13 mouse cellular contexts compared by ENCODE assay signal in the genomic region with DNA sequence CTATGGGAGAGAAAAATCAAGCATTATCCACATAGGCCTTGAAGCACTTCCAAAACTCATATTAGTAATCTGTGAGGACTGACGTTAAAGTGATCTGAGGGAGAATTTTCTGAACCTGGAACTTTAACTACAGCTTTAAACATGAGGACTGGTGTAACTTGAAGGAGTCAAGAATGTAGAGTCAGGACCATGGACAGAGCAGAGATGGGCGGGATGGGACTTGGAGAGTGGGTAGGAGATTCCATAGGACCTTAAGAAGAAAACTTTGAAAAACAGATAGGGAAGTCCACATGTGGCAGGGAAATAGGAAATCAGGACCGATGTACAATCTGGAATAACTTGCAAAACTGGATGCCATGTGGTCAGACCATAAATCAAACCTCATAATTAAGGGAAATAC. TPM values are rescaled to one million over a fixed set of nuclear protein-coding genes. Genes with fewer than 3 reads are reported as not detected.
DNase-seq lines count a peak whose midpoint lies in the region; ATAC-seq and TF ChIP-seq lines count a peak whose summit lies in the region.
"Had no signal": no experiment of that assay in that cellular context is flagged by ENCODE, and none has a peak within 500 bp of the region (broad histone marks: within the 10 kb centered on the region; RNA-seq: fewer than 3 reads in every experiment).

No protein-coding gene starts in this region.

- H3K4me3 ChIP-seq in lung, embryonic 14.5 days (ENCODE audit: low read depth, low read length), result no peak overlapping the region
- H3K4me3 ChIP-seq in limb, embryonic 14.5 days (replicated peaks; ENCODE audit: low read length), result no peak overlapping the region
- H3K4me3 ChIP-seq in forebrain, embryonic 15.5 days, result no peak overlapping the region
- H3K4me3 ChIP-seq: limb, embryonic 13.5 days; neural tube, embryonic 15.5 days had no signal

- peak; percentile 50 for DNase-seq in adrenal gland, postnatal 10 days
- no peak for DNase-seq in adrenal gland, adult 2 months
- DNase-seq in lung, embryonic 14.5 days, result peak; percentile 86
- DNase-seq in lung, adult 18-20 months, result no peak
- DNase-seq in c-Kit-positive CD71-negative TER-119-negative erythroid progenitor cells, embryonic 14.5 days (ENCODE audit: low read depth), result peak; percentile 28
- peak; percentile 71 for DNase-seq in limb, embryonic 14.5 days (ENCODE audit: low spot score)
- DNase-seq in neural tube, embryonic 10.5 days (ENCODE audit: extremely low spot score, low spot score), result no peak
- DNase-seq: cerebellum, adult 11 months; gastrocnemius, postnatal 10 days; thymus, postnatal 4 days had no signal

- no peaks in the 10 kb centered on the region for H3K9me3 ChIP-seq in lung, embryonic 14.5 days (ENCODE audit: low read depth, low read length)
- no peaks in the 10 kb centered on the region for H3K9me3 ChIP-seq in limb, embryonic 14.5 days (ENCODE audit: control insufficient read depth, low read length)
- H3K9me3 ChIP-seq in forebrain, embryonic 15.5 days, result no peaks in the 10 kb centered on the region
- H3K9me3 ChIP-seq: limb, embryonic 13.5 days; neural tube, embryonic 15.5 days had no signal

- no peaks in the 10 kb centered on the region for H3K27me3 ChIP-seq in lung, embryonic 14.5 days (ENCODE audit: insufficient read depth, low read length)
- H3K27me3 ChIP-seq in limb, embryonic 14.5 days (ENCODE audit: control insufficient read depth, insufficient read depth, low read length), result no peaks in the 10 kb centered on the region
- H3K27me3 ChIP-seq in forebrain, embryonic 15.5 days, result no peaks in the 10 kb centered on the region
- H3K27me3 ChIP-seq: neural tube, embryonic 15.5 days had no signal

- no peak overlapping the region for H3K4me2 ChIP-seq in lung, embryonic 14.5 days
- no peak overlapping the region for H3K4me2 ChIP-seq in limb, embryonic 14.5 days (replicated peaks; ENCODE audit: low read depth, low read length, severe bottlenecking)
- no peak overlapping the region for H3K4me2 ChIP-seq in forebrain, embryonic 15.5 days (replicated peaks)
- H3K4me2 ChIP-seq: limb, embryonic 13.5 days; neural tube, embryonic 15.5 days had no signal

- H3K27ac ChIP-seq in lung, embryonic 14.5 days (ENCODE audit: low read depth), result no peak overlapping the region
- no peak overlapping the region for H3K27ac ChIP-seq in limb, embryonic 14.5 days (replicated peaks; ENCODE audit: low read depth, low read length)
- H3K27ac ChIP-seq in forebrain, embryonic 15.5 days (replicated peaks), result no peak overlapping the region
- H3K27ac ChIP-seq: limb, embryonic 13.5 days; neural tube, embryonic 15.5 days had no signal

- no peaks in the 10 kb centered on the region for H3K4me1 ChIP-seq in lung, embryonic 14.5 days (ENCODE audit: insufficient read depth)
- H3K4me1 ChIP-seq in limb, embryonic 14.5 days (ENCODE audit: control insufficient read depth, insufficient read depth, low read length), result no peaks in the 10 kb centered on the region
- H3K4me1 ChIP-seq in forebrain, embryonic 15.5 days, result no peaks in the 10 kb centered on the region
- H3K4me1 ChIP-seq: limb, embryonic 13.5 days had no signal

- no peak for ATAC-seq in lung, embryonic 14.5 days (ENCODE audit: insufficient read depth)
- no peak for ATAC-seq in limb, embryonic 14.5 days (ENCODE audit: low FRiP score, low read depth)
- no peak for ATAC-seq in forebrain, embryonic 15.5 days (replicated peaks)

- no peak for TF ChIP-seq CTCF in lung, embryonic 14.5 days (IDR thresholded peaks at IDR 0.05; ENCODE audit: low read depth)

- H3K36me3 ChIP-seq in lung, embryonic 14.5 days (ENCODE audit: insufficient read depth), result no peaks in the 10 kb centered on the region
- no peaks in the 10 kb centered on the region for H3K36me3 ChIP-seq in limb, embryonic 14.5 days (ENCODE audit: control insufficient read depth, insufficient read depth, low read length)
- H3K36me3 ChIP-seq in forebrain, embryonic 15.5 days, result no peaks in the 10 kb centered on the region
- H3K36me3 ChIP-seq: limb, embryonic 13.5 days; neural tube, embryonic 15.5 days had no signal

- WGBS in lung, embryonic 14.5 days, result 33% methylated on average over 3 of the region's 3 CpGs
- WGBS in limb, embryonic 14.5 days, result 44% methylated on average over 3 of the region's 3 CpGs
- WGBS in forebrain, embryonic 15.5 days, result 69% methylated on average over 3 of the region's 3 CpGs

- TF ChIP-seq POLR2A in limb, embryonic 14.5 days (IDR thresholded peaks at IDR 0.05; ENCODE audit: borderline replicate concordance, extremely low read depth, insufficient read depth, insufficient read length), result no peak

- no peak overlapping the region for H3K9ac ChIP-seq in lung, embryonic 14.5 days
- H3K9ac ChIP-seq in limb, embryonic 14.5 days (ENCODE audit: low read depth, low read length, severe bottlenecking), result no peak overlapping the region
- no peak overlapping the region for H3K9ac ChIP-seq in forebrain, embryonic 15.5 days (replicated peaks)
- H3K9ac ChIP-seq: limb, embryonic 13.5 days; neural tube, embryonic 15.5 days had no signal

RNA-seq across cellular contexts. Expression of a gene that starts 36.7 kb away (rescaled TPM):
- total RNA-seq in adrenal gland, postnatal 10 days (2021), result 10 to 100 TPM; 15.9 to 21.8 TPM
- 10 to 100 TPM; 13.4 to 18.6 TPM for total RNA-seq in adrenal gland, adult 2 months (2021)
- 7.1 and 15.5 TPM in 2 replicates for polyA plus RNA-seq in adrenal gland, adult 2 months (2012; rRNA removed)
- 17.7 and 19.8 TPM in 2 replicates for polyA plus RNA-seq in lung, embryonic 14.5 days (2014; fragmentation: Nextera tagmentation; extraction: Ambion mirVana)
- 9.7 and 10.2 TPM in 2 replicates for polyA plus RNA-seq in limb, embryonic 14.5 days (2012; rRNA removed)
- polyA plus RNA-seq in limb, embryonic 14.5 days (2014; fragmentation: Nextera tagmentation; extraction: Ambion mirVana), result 17.3 and 18.7 TPM in 2 replicates
- polyA plus RNA-seq in forebrain, embryonic 15.5 days (2015; fragmentation: Nextera tagmentation; extraction: Ambion mirVana), result 125 and 126 TPM in 2 replicates

Comparison
In these comparisons a context has a peak if more than half of its experiments do, and no peak if none do; other contexts are left out.
1. DNase-seq: peak in adrenal gland, postnatal 10 days (single experiment), lung, embryonic 14.5 days (single experiment), c-Kit-positive CD71-negative TER-119-negative erythroid progenitor cells, embryonic 14.5 days (single experiment) and limb, embryonic 14.5 days (single experiment); none in adrenal gland, adult 2 months (single experiment), lung, adult 18-20 months (0 of 2) and neural tube, embryonic 10.5 days (single experiment).